Mouse (Mus musculus) cerebellum, adult (tissue): ENCODE data around the gene Col25a1.

Experiments
- ATAC-seq: cut with Nextera tagmentation; 2 replicates; pipeline ENCODE4 v1.9.2; 2017; ENCODE audit warnings: mild to moderate bottlenecking, moderate library complexity, mixed read lengths; ENCODE audit not compliant: insufficient number of reproducible peaks, low FRiP score, low TSS enrichment

Gene Col25a1

GRCm38 (mm10) chr3:130160902-130161301 lies 29.6 kb downstream of the Col25a1 start:
- no peak for ATAC-seq

GRCm38 (mm10) chr3:130161323-130161917 lies 30.1 kb downstream of the Col25a1 start:
- ATAC-seq: no peak

DNA sequence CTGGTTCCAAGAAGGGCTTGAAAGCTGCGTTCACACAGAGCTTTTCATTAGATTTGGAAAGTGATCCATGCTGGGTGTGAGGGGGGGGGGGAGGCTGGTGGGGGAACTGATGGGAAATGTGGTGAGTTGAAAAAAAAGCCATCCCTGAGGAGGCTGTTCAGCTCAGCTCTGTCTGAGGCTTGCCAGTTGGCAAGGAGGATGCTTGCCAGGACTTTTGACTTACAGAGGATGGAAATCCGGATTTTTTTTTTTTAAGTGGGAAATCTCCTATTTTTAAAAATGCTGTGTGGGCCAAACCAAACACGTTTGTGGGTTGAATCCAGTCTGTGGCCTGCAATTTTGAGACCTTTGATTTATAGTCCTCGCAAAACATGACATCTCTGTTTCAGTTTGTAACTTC lies 35.6 kb downstream of the Col25a1 start:
- ATAC-seq: no peak

DNA sequence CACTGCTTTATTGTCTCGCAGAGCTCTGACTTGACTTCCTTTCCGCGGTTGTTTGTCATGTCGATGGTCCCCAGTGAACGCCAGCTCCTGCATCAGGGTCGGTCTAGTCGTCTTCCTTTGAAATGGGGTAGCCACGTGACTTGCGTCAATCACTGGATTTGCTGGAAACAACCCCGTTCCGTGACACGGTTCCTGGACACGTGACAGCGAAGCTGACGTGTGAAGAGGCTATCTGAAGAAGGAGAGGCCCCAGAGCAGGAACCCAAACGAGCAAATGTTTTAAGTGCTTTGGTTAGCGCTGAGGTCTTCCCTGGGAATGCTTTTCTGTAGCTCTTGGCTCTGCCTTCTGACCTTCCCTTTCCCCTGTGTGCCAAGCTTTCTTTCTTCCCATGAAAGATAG lies 41.5 kb downstream of the Col25a1 start:
- no peak for ATAC-seq

DNA sequence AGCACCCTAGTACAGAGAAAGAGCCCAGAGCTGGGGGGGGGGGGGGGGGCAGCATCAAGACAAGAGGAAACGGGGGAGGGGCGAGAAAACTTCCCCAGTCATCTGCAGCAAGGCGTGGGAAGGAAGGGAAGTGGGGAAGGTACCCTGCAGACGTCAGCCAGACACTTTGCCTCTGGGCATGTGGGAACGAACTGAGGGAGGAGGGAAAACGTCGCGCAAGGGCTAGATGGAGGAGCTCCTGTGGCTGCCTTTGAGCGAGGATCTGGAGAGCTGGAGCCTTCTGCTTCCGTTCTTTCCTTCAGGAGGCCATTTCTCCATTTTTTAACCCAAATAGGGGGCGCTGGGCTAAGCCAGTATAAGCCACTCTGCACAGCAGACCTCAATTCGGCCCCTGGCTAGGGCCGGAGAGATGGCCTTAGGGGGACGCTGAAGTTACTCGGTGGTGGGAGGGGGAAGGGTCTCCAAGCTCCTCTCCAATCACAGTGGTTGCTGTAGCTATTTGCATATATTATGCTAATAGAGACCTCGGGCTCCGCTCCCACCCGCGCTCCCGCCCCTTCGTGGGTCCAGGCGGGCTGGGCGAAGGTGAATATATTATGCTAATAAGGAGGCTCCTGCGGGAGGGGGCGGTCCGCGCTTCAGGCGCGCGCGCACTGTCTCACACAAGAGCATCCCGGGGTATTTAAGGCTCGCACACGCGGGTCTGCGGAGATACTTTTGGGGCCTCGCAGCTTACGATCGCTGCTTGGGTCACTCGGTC lies 49.1 kb downstream of the Col25a1 start:
- ATAC-seq: peak; percentile 28; the same call in 1 of the 2 replicates

DNA sequence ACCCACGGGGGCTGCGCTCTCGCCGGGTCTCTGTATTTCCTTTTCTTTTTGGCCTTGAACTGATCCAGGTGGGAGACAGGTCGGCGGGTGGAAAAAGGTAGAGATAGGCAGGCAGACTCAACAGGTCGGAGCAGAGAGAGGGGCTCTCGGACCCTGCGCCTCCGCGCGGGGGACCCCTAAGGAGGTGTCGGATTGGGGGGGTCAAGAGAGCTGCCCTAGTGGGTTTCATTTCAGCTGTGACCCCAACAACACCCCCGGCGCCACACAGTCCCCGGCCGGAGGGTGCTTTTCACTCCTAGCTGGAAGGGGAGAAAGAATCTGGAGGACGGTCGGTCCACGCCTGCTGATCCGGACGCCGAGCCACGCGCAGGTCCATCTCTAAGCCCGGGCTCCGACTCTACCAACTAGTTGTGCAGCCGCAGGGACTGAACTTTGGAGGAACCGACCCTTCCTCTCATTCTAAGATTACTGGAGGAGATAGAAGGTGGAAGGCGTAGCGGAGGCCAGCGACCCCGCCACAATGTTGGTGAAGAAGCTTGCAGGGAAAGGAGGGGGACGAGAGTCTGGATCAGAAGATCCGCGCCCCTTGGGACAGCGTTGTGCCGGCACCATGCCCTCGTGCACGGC lies 49.8 kb downstream of the Col25a1 start:
- 0 out of 2 replicates have a peak, but pooled peaks have one; percentile 22 for ATAC-seq

- ATAC-seq: no peak
Measured at GRCm38 (mm10) chr3:130181591-130181980, 50.3 kb downstream of the Col25a1 start.

GRCm38 (mm10) chr3:130182450-130182849 lies 51.1 kb downstream of the Col25a1 start:
- no peak for ATAC-seq

DNA sequence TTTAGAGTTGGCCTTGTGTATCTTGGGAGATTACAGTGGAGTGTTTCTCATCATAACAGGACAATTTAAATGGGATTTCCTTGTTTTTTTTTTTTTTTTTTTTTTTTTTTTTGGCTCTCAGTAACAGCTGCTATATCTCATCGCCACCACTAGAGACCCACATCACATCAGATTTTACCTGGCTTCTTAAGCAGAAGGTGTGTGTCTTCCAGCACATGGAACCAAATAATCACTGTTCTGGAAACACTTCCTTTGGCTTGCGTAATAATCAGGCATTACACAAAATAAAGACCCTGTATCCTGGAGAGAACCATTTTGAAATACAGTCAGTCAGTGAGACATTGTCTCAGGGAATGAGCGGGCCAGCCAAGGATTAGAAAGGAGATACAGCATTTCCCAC lies 53.8 kb downstream of the Col25a1 start:
- no peak for ATAC-seq

- ATAC-seq: no peak
Measured at GRCm38 (mm10) chr3:130187588-130187987, 56.3 kb downstream of the Col25a1 start.

- ATAC-seq: no peak
Measured at GRCm38 (mm10) chr3:130193450-130193849, 62.1 kb downstream of the Col25a1 start.

GRCm38 (mm10) chr3:130214631-130215030 lies 83.3 kb downstream of the Col25a1 start:
- no peak for ATAC-seq

DNA sequence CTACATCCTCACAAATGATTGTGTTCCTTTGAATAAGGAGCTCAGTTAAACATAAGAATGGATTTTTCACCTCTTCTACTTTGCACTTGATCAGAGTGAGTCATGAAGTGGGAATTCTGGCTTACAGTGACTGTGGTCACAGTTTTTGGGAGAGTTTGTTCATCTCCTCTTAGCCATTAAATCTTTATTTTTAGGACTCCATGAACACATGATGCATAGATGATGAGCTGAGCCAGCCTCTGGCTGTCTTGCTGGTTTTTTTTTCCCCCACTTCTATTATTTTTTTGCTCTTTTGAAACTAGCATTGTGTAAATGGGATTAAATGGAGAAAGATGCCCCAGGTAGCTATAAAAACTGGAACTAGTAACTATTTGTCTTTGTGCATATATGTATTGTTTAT lies 84.8 kb downstream of the Col25a1 start:
- no peak for ATAC-seq

DNA sequence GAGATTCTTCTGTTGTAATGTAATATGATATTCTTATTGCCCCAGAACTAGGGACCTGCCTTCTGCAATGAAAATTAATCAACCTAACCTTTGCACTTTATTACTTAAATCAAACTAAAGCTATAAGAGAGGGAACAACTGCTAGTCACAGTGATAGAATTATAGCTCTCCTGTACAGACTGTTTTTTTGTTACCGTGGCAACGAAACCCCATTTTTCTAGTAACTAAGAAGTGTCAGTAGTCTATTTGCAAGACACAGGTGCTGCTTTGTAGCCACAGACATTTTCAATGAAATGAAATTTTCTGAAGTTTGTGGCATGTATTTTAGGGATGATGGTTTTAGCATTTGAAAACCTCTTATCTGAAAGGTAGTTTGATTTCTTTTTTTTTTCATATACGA lies 85.3 kb downstream of the Col25a1 start:
- no peak for ATAC-seq

DNA sequence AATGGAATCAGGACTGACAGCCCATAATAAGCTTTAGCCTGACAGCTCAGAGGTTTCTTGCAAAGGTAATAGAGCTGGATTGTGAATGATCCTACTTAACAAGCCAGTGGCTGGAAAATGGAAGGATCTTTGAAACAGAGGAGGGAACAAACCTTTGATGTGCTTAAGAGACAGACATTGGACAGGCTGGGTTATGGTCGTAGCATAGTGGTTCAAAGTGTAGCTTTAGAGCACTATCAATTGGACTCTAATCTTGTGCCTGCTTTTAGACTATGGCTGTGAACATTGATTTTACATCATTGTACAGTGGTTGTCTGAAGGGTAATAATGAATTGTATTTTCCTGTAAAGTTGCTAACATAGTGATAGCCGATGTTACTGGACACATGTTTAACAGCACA lies 86.4 kb downstream of the Col25a1 start:
- no peak for ATAC-seq

DNA sequence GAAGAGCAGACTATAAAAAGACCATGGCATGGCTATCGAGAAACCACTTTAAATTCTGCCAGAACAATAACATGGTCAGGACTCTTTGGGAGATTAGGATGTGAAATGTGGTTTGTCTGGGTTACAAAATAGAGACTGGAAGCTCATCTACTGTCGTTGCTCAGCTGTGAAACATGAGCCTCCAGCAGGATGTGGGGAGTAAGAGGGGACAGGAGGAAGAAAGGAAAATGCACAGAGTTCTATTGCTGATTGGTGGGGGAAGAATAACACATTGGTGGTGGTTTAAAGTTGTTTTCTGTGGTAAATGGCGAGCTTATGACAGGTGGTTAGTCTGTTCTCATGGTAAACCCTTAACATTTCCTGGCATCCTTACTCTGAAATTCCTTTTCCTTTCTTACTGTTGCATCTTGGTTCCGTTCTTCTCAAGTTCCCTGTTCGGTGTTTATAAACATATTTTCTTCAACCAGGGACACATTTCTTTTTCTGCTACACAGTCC lies 87.0 kb downstream of the Col25a1 start:
- ATAC-seq: no peak

- ATAC-seq: no peak
Measured at GRCm38 (mm10) chr3:130220811-130221210, 89.5 kb downstream of the Col25a1 start.

DNA sequence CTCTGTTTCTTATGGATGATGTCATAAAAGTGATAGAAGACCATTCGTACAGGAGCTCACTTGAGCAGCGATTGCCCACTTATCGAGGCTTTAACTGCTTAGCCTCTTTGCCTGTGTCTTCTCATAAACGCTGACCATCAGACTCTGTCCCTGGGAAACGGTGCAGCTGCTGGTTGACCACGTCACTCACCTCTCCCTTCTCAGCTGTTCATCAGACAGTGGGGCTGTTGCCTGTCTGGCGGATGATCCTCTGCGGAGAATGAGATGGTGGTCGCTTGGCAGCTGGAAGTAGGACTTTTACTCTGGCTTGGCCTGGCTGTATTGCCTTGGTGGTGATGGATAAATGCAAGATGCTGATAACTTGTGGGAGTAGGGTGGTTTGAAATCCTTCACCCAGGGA lies 96.9 kb downstream of the Col25a1 start:
- no peak for ATAC-seq

DNA sequence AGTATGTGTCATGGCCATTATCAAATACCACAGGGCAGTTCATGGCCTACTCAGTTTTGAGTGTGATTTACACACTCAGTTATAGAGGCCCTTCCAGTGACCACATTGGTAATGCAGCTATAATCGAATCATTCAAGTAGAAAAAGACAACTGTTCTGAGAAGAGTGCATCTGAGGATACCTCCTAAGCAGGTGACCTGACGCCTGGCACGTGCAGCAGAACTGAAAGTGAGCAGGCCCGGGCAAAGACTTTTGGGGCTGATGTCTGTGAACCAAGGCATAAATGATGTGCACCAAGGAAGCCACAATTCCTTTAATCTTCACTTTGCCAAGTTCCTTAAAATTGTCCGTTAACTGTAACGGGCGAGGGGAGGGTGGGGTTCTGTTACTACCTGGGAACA lies 101.6 kb downstream of the Col25a1 start:
- no peak for ATAC-seq

DNA sequence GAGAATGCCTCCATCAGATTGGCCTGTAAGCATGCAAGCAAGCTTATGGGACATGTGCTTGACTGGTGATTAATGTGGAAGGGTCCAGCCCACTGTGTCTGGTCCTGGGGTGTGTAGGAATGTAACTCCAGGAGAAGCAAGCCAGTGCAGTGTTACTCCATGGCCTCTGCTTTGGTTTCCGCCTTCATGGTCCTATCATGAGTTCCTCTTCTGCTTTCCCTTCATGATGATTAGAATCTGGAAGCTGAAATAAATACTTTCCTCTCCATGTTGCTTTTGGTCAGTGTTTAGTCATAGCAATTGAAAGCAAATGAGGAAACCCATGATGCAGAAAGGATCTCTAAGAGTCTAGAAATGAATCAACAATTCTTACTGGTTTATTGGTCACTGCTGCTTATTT lies 103.9 kb downstream of the Col25a1 start:
- ATAC-seq: no peak

DNA sequence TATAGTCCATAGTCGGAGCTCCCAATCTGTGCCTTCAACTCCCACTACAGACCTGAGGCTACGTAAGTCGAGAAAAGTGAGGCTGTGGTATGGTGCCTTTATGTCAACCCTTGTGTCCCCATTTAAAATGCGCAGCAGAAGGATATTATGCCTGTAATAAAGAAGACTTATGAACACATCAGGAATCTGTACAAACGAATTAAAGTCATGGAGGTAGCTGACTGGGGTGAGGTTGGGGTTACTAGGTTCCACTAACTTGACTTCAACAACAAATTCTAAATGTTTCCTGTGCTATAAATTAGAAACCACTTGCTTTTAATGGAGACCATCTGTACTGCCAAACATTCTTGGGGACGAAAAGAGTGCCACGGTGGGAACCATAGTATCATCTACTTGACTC lies 104.8 kb downstream of the Col25a1 start:
- ATAC-seq: no peak

DNA sequence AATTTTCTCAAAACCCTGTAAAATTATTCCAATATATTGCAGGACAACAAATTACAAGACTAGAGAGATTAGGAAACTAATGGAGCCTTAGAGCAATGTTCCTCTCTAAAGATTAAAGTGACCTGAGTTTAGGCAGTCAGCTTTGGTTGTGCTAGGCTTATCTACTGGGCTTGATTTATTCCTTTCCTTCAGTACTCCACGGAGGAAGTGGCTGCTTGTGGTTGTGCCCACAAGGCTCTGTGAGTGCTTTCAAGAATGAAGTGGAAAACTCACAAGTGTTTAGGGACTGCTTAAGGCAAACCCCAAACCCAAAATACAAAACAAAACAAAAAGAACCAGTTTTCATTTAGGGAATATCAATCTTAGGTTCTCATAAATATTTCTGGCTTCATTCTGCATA lies 106.6 kb downstream of the Col25a1 start:
- no peak for ATAC-seq
